Mouse (Mus musculus) lung, postnatal 0 days (tissue): ENCODE measurements at regions not wholly inside any gene's neighbourhood (a gene's known extent, or its start where the extent isn't known, plus 50 kb on each side); places are given as distances from the start of the nearest gene placed in this dataset.

ENCODE experiments used
- ATAC-seq: fragments of 200-750 bp; cut with Nextera tagmentation; 2 replicates; pipeline ENCODE4 v1.8.0; 2017; ENCODE audit warnings: moderate library complexity
- DNase-seq: peaks from one replicate; pipeline ENCODE4 v3.0.0-alpha.2; 2016; ENCODE audit warnings: low spot score
- H3K27ac ChIP-seq: fragments of 300-500 bp; sonication (generic); 2 replicates; pipeline ENCODE4 v1.5.1; 2014; ENCODE audit warnings: antibody characterized with exemption, mild to moderate bottlenecking, low read length, mixed read lengths
- H3K27me3 ChIP-seq: fragments of 300-500 bp; sonication (generic); replicated peaks from 2 replicates; pipeline ENCODE4 v1.6.1; 2014; ENCODE audit warnings: low read length, mixed read lengths; ENCODE audit not compliant: insufficient read depth
- H3K36me3 ChIP-seq: fragments of 300-500 bp; sonication (generic); 2 replicates; pipeline ENCODE4 v1.6.1; 2014; ENCODE audit warnings: low read length, mixed read lengths; ENCODE audit not compliant: insufficient read depth
- H3K4me1 ChIP-seq: fragments of 300-500 bp; sonication (generic); 2 replicates; pipeline ENCODE4 v1.6.1; 2014; ENCODE audit warnings: antibody characterized with exemption, low read depth, low read length, mixed read lengths; ENCODE audit not compliant: insufficient read depth
- H3K4me2 ChIP-seq: fragments of 300-500 bp; sonication (generic); replicated peaks from 2 replicates; pipeline ENCODE4 v1.6.1; 2014; ENCODE audit warnings: low read depth, mild to moderate bottlenecking, low read length, moderate library complexity, mixed read lengths
- H3K4me3 ChIP-seq: fragments of 300-500 bp; sonication (generic); 2 replicates; pipeline ENCODE4 v1.5.1; 2014; ENCODE audit warnings: low read depth, low read length
- H3K9ac ChIP-seq: fragments of 300-500 bp; sonication (generic); replicated peaks from 2 replicates; pipeline ENCODE4 v1.6.1; 2014; ENCODE audit warnings: low read depth, mild to moderate bottlenecking
- H3K9me3 ChIP-seq: fragments of 300-500 bp; sonication (generic); 2 replicates; pipeline ENCODE4 v1.6.1; 2016; ENCODE audit warnings: low read length, mixed read lengths
- CTCF ChIP-seq: IDR thresholded peaks from 2 replicates; pipeline ENCODE4 v1.5.1; 2016; ENCODE audit warnings: antibody characterized with exemption, mild to moderate bottlenecking
- EP300 ChIP-seq: IDR thresholded peaks from 2 replicates; pipeline ENCODE4 v1.6.1; 2016; ENCODE audit warnings: antibody characterized with exemption, mild to moderate bottlenecking, control low read depth
- WGBS: fragments of 180-500 bp; shearing (Covaris S2); extraction: QIAGEN DNeasy Blood & Tissue Kit; methylation state at CpG from one replicate; pipeline ENCODE4 v1.1.7; 2014; 5-methylcytosine and 5-hydroxymethylcytosine counted together

GRCm38 (mm10) chr10:36431335-36431734, 75.3 kb upstream of the Hs3st5 start:
- DNase-seq, result peak; percentile 23
- H3K27ac ChIP-seq, result no peak overlapping the region
- 66% methylated on average over 1 of the region's 1 CpGs for WGBS
- ATAC-seq, result no peak
- no peak overlapping the region for H3K4me3 ChIP-seq
- H3K4me2 ChIP-seq, result no peak overlapping the region
- H3K27me3 ChIP-seq, result no peaks in the 10 kb centered on the region
- H3K9ac ChIP-seq, result no peak overlapping the region
- no peaks in the 10 kb centered on the region for H3K36me3 ChIP-seq
- no peaks in the 10 kb centered on the region for H3K4me1 ChIP-seq
- H3K9me3 ChIP-seq, result no peaks in the 10 kb centered on the region
- TF ChIP-seq EP300, result no peak

- H3K27me3 ChIP-seq, result no peaks in the 10 kb centered on the region
- DNase-seq (no peak), ATAC-seq (no peak)
- TF ChIP-seq EP300, result no peak
- no peak for TF ChIP-seq CTCF
- H3K4me3 ChIP-seq, result no peak overlapping the region
- H3K27ac ChIP-seq, result no peak overlapping the region
- no peak overlapping the region for H3K4me2 ChIP-seq
- no peaks in the 10 kb centered on the region for H3K4me1 ChIP-seq
- 77% methylated on average over 2 of the region's 2 CpGs for whole genome bisulfite sequencing
- no peak overlapping the region for H3K9ac ChIP-seq
- no peaks in the 10 kb centered on the region for H3K36me3 ChIP-seq
- H3K9me3 ChIP-seq, result no peaks in the 10 kb centered on the region
Observed at GRCm38 (mm10) chr10:36437420-36437819, 69.2 kb upstream of the Hs3st5 start.
